Mouse (Mus musculus): Measurements from ENCODE around the gene Ppp4c.

GRCm38 (mm10) chr7:126789141-126789540 lies 3.2 kb downstream of the Ppp4c start:
- TF ChIP-seq POLR2A (IDR thresholded peaks at IDR 0.05; ENCODE audit: borderline replicate concordance, low read depth, low read length) (no peak), CTCF (IDR thresholded peaks at IDR 0.05; ENCODE audit: low read depth, low read length) (no peak)
